Mouse (Mus musculus) ES-Bruce4 (cell line): ENCODE data around the gene Phf10. TPM values are rescaled to one million over a fixed set of nuclear protein-coding genes. Genes with fewer than 3 reads are reported as not detected.
"Not testable (repeated sequence)": the region's sequence is repeated elsewhere in the genome, so short reads cannot be mapped to it uniquely, and the experiment has no call there.

Source experiments
- H3K27ac ChIP-seq: 2 replicates; pipeline ENCODE4 v1.5.1; 2012; ENCODE audit warnings: low read length, inconsistent platforms; ENCODE audit not compliant: insufficient read depth
- H3K27me3 ChIP-seq: 2 replicates; pipeline ENCODE4 v1.6.1; 2012; ENCODE audit warnings: mild to moderate bottlenecking, low read length, inconsistent platforms; ENCODE audit not compliant: control insufficient read depth, poor library complexity, insufficient read depth, severe bottlenecking
- H3K36me3 ChIP-seq: 2 replicates; pipeline ENCODE4 v1.6.1; 2012; ENCODE audit warnings: inconsistent platforms, mild to moderate bottlenecking, low read length, moderate library complexity; ENCODE audit not compliant: control insufficient read depth, poor library complexity, insufficient read depth, severe bottlenecking
- H3K4me1 ChIP-seq: one replicate; pipeline ENCODE4 v1.8.1; 2011; ENCODE audit warnings: low read length; ENCODE audit not compliant: control insufficient read depth, insufficient read depth
- H3K4me3 ChIP-seq: 2 replicates; pipeline ENCODE4 v1.5.1; 2011; ENCODE audit warnings: low read depth, mild to moderate bottlenecking, low read length
- H3K9ac ChIP-seq: 2 replicates; pipeline ENCODE4 v1.6.1; 2012; ENCODE audit warnings: low read depth, mild to moderate bottlenecking, inconsistent platforms; ENCODE audit not compliant: poor library complexity, severe bottlenecking
- H3K9me3 ChIP-seq: replicated peaks from 2 replicates; pipeline ENCODE4 v1.6.1; 2012; ENCODE audit warnings: mild to moderate bottlenecking, low read length, inconsistent platforms; ENCODE audit not compliant: control insufficient read depth, poor library complexity, insufficient read depth, severe bottlenecking
- CTCF ChIP-seq: IDR thresholded peaks from one replicate; pipeline ENCODE4 v1.8.1; 2011; ENCODE audit warnings: low read depth, low read length
- EP300 ChIP-seq: IDR thresholded peaks from 2 replicates; pipeline ENCODE4 v1.6.1; 2011; ENCODE audit warnings: low read depth, low read length; ENCODE audit not compliant: insufficient read depth
- POLR2A ChIP-seq: IDR thresholded peaks from one replicate; pipeline ENCODE4 v1.8.1; 2011; ENCODE audit warnings: low read length; ENCODE audit not compliant: insufficient read depth
- polyA plus RNA-seq: library from polyadenylated mRNA; stranded (reverse); fragments of >200 nt; gene quantifications from 2 replicates; pipeline ENCODE4 v1.2.4, GENCODE M21; 2011; ENCODE audit warnings: low read depth; ENCODE audit not compliant: missing spikeins, insufficient read depth, insufficient read length

The Phf10 gene
- polyA plus RNA-seq, 1 experiment = 107 TPM

- H3K4me3 ChIP-seq = no peak overlapping the region
- no peaks in the 10 kb centered on the region for H3K27me3 ChIP-seq
- H3K36me3 ChIP-seq = peaks cover 37% of the 10 kb centered on the region
- H3K4me1 ChIP-seq = no peaks in the 10 kb centered on the region
- TF ChIP-seq EP300 (no peak), POLR2A (no peak), CTCF (no peak)
- H3K9me3 ChIP-seq = no peaks in the 10 kb centered on the region
- H3K27ac ChIP-seq = no peak overlapping the region
- no peak overlapping the region for H3K9ac ChIP-seq
These were observed 7.6 kb downstream of the Phf10 start for GRCm38 (mm10) chr17:14953452-14953851.

GRCm38 (mm10) chr17:14949161-14949827, 11.8 kb downstream of the Phf10 start:
- H3K4me1 ChIP-seq = no peaks in the 10 kb centered on the region
- H3K9me3 ChIP-seq = no peaks in the 10 kb centered on the region
- peaks cover 45% of the 10 kb centered on the region for H3K36me3 ChIP-seq
- no peak overlapping the region for H3K4me3 ChIP-seq
- TF ChIP-seq CTCF = no peak
- TF ChIP-seq EP300 = no peak
- TF ChIP-seq POLR2A = no peak
- H3K27ac ChIP-seq = no peak overlapping the region
- H3K27me3 ChIP-seq = no peaks in the 10 kb centered on the region
- H3K9ac ChIP-seq = no peak overlapping the region

- TF ChIP-seq EP300 = no peak
- TF ChIP-seq CTCF = no peak
- TF ChIP-seq POLR2A = no peak
- Histone ChIP-seq H3K27me3 (no peaks in the 10 kb centered on the region), H3K9ac (no peak overlapping the region), H3K36me3 (peaks cover 22% of the 10 kb centered on the region), H3K9me3 (no peaks in the 10 kb centered on the region), H3K27ac (no peak overlapping the region), H3K4me3 (no peak overlapping the region), H3K4me1 (no peaks in the 10 kb centered on the region)
These were observed 16.5 kb downstream of the Phf10 start for GRCm38 (mm10) chr17:14944551-14944950.

GRCm38 (mm10) chr17:14943729-14944059, 17.4 kb downstream of the Phf10 start:
- peaks cover 19% of the 10 kb centered on the region; the same call in 1 of the 2 replicates for H3K36me3 ChIP-seq
- H3K4me1 ChIP-seq = no peaks in the 10 kb centered on the region
- H3K27me3 ChIP-seq = no peaks in the 10 kb centered on the region
- H3K9ac ChIP-seq = peak overlapping the region; percentile 65
- TF ChIP-seq EP300 (no peak), POLR2A (no peak), CTCF (no peak)
- no peak overlapping the region for H3K27ac ChIP-seq
- peak overlapping the region; percentile 92 for H3K4me3 ChIP-seq
- H3K9me3 ChIP-seq = no peaks in the 10 kb centered on the region

- Histone ChIP-seq H3K4me1 (no peaks in the 10 kb centered on the region), H3K4me3 (peak within 1 kb of the TSS; percentile 92), H3K36me3 (peaks cover 16% of the 10 kb centered on the region; the same call in 1 of the 2 replicates), H3K27me3 (no peaks in the 10 kb centered on the region), H3K27ac (no peak within 1 kb of the TSS; the same call in 1 of the 2 replicates), H3K9me3 (no peaks in the 10 kb centered on the region), H3K9ac (peak within 1 kb of the TSS; percentile 65)
- TF ChIP-seq EP300 (0 out of 2 replicates have a peak, but pooled peaks have one; percentile 46), POLR2A (no peak), CTCF (no peak)
These were observed 17.9 kb downstream of the Phf10 start, which contains the start of the genes Wdr27 and 1600012H06Rik for GRCm38 (mm10) chr17:14943009-14943728. TSS of gene Wdr27 (minus strand) at chr17:14943158. TSS of gene 1600012H06Rik (plus strand) at chr17:14943184.

GRCm38 (mm10) chr17:14942181-14942580, 18.9 kb downstream of the Phf10 start:
- H3K4me1 ChIP-seq, H3K9me3 ChIP-seq, H3K27me3 ChIP-seq, H3K27ac ChIP-seq, H3K4me3 ChIP-seq: not testable (repeated sequence)
- Histone ChIP-seq H3K9ac (peak overlapping the region; percentile 65; the same call in 1 of the 2 replicates), H3K36me3 (peaks cover 15% of the 10 kb centered on the region; the same call in 1 of the 2 replicates)
